Mouse (Mus musculus) right cerebral cortex, postnatal 14 days (tissue): ENCODE data around the gene Vamp4.

ENCODE experiments used
- DNase-seq: peaks from one replicate; pipeline ENCODE4 v3.0.0; 2022

Gene Vamp4

GRCm38 (mm10) chr1:162570260-162570748 is at the start of gene Vamp4:
Vamp4 (plus strand) TSS chr1:162570515.
- peak; percentile 93 for DNase-seq

- peak; percentile 37 for DNase-seq
These were observed 40.7 kb upstream of the Vamp4 start for GRCm38 (mm10) chr1:162529651-162530050.

GRCm38 (mm10) chr1:162530666-162531065 is 39.6 kb upstream of the Vamp4 start:
- DNase-seq, result no peak

GRCm38 (mm10) chr1:162531584-162531983 is 38.7 kb upstream of the Vamp4 start:
- no peak for DNase-seq

GRCm38 (mm10) chr1:162532330-162532729 is 38.0 kb upstream of the Vamp4 start:
- DNase-seq, result no peak

GRCm38 (mm10) chr1:162533766-162534560 is 36.4 kb upstream of the Vamp4 start:
- no peak for DNase-seq

- no peak for DNase-seq
These were observed 27.1 kb upstream of the Vamp4 start for GRCm38 (mm10) chr1:162543231-162543630.

- no peak for DNase-seq
These were observed 22.7 kb upstream of the Vamp4 start for GRCm38 (mm10) chr1:162547607-162548006.

GRCm38 (mm10) chr1:162548016-162548916 is 22.0 kb upstream of the Vamp4 start, which contains the start of gene Mettl13:
Mettl13 (minus strand) TSS chr1:162548551.
- peak; percentile 88 for DNase-seq

GRCm38 (mm10) chr1:162548917-162549613 is 21.2 kb upstream of the Vamp4 start:
- no peak for DNase-seq

GRCm38 (mm10) chr1:162549615-162550283 is 20.6 kb upstream of the Vamp4 start:
- DNase-seq, result no peak

- DNase-seq, result no peak
These were observed 17.4 kb upstream of the Vamp4 start for GRCm38 (mm10) chr1:162552956-162553355.

GRCm38 (mm10) chr1:162554193-162554592 is 16.1 kb upstream of the Vamp4 start:
- DNase-seq, result no peak

- DNase-seq, result no peak
These were observed 7.1 kb upstream of the Vamp4 start for GRCm38 (mm10) chr1:162563236-162563635.

GRCm38 (mm10) chr1:162564992-162565391 is 5.3 kb upstream of the Vamp4 start:
- DNase-seq, result no peak

- DNase-seq, result no peak
These were observed 3.0 kb upstream of the Vamp4 start for GRCm38 (mm10) chr1:162567351-162567750.

GRCm38 (mm10) chr1:162570931-162571601 is 751 bp downstream of the Vamp4 start:
- DNase-seq, result peak; percentile 39

- no peak for DNase-seq
These were observed 4.8 kb downstream of the Vamp4 start for GRCm38 (mm10) chr1:162575098-162575497.

GRCm38 (mm10) chr1:162582884-162583283 is 12.6 kb downstream of the Vamp4 start:
- no peak for DNase-seq

GRCm38 (mm10) chr1:162586282-162586681 is 16.0 kb downstream of the Vamp4 start:
- DNase-seq, result no peak

GRCm38 (mm10) chr1:162588606-162589005 is 18.3 kb downstream of the Vamp4 start:
- DNase-seq, result no peak

GRCm38 (mm10) chr1:162589443-162589842 is 19.1 kb downstream of the Vamp4 start:
- no peak for DNase-seq
